Mouse (Mus musculus): ENCODE results near the gene Usf1. TPM values are rescaled to one million over a fixed set of nuclear protein-coding genes. Genes with fewer than 3 reads are reported as not detected.

Gene Usf1
- polyA plus RNA-seq, 1 experiment, result 106 TPM

DNA sequence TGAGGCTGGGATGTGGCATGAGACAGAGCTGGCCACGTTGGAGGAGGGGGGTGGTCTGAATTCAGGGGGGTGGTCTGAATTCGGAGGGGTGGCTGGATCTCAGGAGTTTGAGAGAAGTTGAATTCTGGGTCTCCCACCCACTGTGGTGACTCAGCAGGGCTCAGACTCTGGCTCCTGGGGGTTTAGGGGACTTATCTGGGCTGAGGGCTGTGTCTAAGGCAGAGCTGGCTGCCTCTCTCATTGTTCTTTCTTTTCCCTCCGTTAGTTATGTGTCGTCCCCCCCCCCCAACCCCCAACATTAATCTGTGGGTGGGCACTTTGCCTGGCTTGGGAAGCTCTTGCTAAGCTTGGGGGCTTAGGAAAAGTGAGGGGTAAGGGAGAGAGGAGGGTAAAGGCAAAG is 37.2 kb upstream of the Usf1 start:
- H3ac ChIP-seq (ENCODE audit: control insufficient read depth, insufficient read length), result no peak overlapping the region
- H3K79me2 ChIP-seq (ENCODE audit: control insufficient read depth, insufficient read depth), result no peaks in the 10 kb centered on the region
- no peaks in the 10 kb centered on the region for H3K36me3 ChIP-seq (ENCODE audit: control insufficient read depth, insufficient read depth)
- no peaks in the 10 kb centered on the region for H3K27me3 ChIP-seq (ENCODE audit: control insufficient read depth, insufficient read depth, insufficient read length)
- no peak overlapping the region for H3K4me3 ChIP-seq
- no peak overlapping the region for H3K4me2 ChIP-seq (ENCODE audit: low read depth)
- TF ChIP-seq USF1 (IDR thresholded peaks at IDR 0.05; ENCODE audit: low read depth), result no peak
- TF ChIP-seq SRF (IDR thresholded peaks at IDR 0.05; ENCODE audit: control insufficient read depth, insufficient read length, low read depth), result no peak
- TF ChIP-seq E2F4 (IDR thresholded peaks at IDR 0.05; ENCODE audit: insufficient read depth), result no peak
- no peak for TF ChIP-seq MYOG (IDR thresholded peaks at IDR 0.05; ENCODE audit: control insufficient read depth in 1 of 3, insufficient read depth in 1 of 3, insufficient read length in 2 of 3, low read depth in 2 of 3)
- no peak for TF ChIP-seq MYOD1 (IDR thresholded peaks at IDR 0.05; ENCODE audit: control insufficient read depth in 1 of 3, insufficient read length in 2 of 3, low read depth in 2 of 3)
- no peak for TF ChIP-seq POLR2AphosphoS2 (IDR thresholded peaks at IDR 0.05; ENCODE audit: insufficient read length, low read depth)
- no peak for TF ChIP-seq POLR2A (IDR thresholded peaks at IDR 0.05; ENCODE audit: insufficient read length, low read depth)
- no peak for TF ChIP-seq TCF12 (IDR thresholded peaks at IDR 0.05; ENCODE audit: insufficient read depth, poor library complexity, severe bottlenecking)
- TF ChIP-seq REST (IDR thresholded peaks at IDR 0.05; ENCODE audit: insufficient read depth, insufficient read length), result no peak
- no peak for TF ChIP-seq CEBPB (IDR thresholded peaks at IDR 0.05; ENCODE audit: insufficient read depth, poor library complexity, severe bottlenecking)
- no peak for TF ChIP-seq TCF3 (IDR thresholded peaks at IDR 0.05; ENCODE audit: insufficient read length, low read depth)
- TF ChIP-seq MAX (IDR thresholded peaks at IDR 0.05; ENCODE audit: low read depth), result no peak

DNA sequence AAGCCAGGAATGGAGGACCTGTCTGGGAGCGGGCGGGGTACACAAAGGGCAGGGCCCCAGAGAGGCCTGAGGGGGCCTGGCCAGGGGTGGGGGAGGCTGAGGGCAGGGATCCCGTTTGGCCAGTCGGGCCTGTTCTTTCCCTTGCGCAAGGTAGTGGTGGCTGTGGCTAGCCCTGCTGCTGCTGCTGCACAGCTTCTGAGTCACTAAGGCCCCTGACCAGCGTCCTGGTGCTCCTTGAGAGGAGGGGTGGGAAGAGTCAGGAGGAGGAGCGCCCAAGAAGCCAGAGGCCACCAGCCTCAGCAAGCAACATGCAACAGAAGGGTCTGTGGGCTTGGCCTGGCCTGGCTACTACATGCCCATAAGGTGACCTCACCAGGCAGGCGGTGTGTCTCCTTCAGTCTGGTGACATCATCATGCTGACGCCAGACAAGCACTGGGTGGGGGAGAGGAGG is 35.4 kb upstream of the Usf1 start:
- Histone ChIP-seq H3K27me3 (ENCODE audit: control insufficient read depth, insufficient read depth, insufficient read length) (no peaks in the 10 kb centered on the region), H3K79me2 (ENCODE audit: control insufficient read depth, insufficient read depth) (no peaks in the 10 kb centered on the region), H3K4me2 (ENCODE audit: low read depth) (peak overlapping the region; percentile 47), H3ac (ENCODE audit: control insufficient read depth, insufficient read length) (no peak overlapping the region), H3K4me3 (no peak overlapping the region), H3K36me3 (ENCODE audit: control insufficient read depth, insufficient read depth) (no peaks in the 10 kb centered on the region)
- TF ChIP-seq CEBPB (IDR thresholded peaks at IDR 0.05; ENCODE audit: insufficient read depth, poor library complexity, severe bottlenecking), result peak; percentile 65; the same call in 1 of the 2 replicates
- peak; percentile 71 for TF ChIP-seq POLR2A (IDR thresholded peaks at IDR 0.05; ENCODE audit: insufficient read length, low read depth)
- peak in 1 of 3 experiments; percentile 25 for TF ChIP-seq MYOG (IDR thresholded peaks at IDR 0.05; ENCODE audit: control insufficient read depth in 1 of 3, insufficient read depth in 1 of 3, insufficient read length in 2 of 3, low read depth in 2 of 3)
- TF ChIP-seq POLR2AphosphoS2 (IDR thresholded peaks at IDR 0.05; ENCODE audit: insufficient read length, low read depth), result no peak
- TF ChIP-seq USF1 (IDR thresholded peaks at IDR 0.05; ENCODE audit: low read depth), result no peak
- TF ChIP-seq MAX (IDR thresholded peaks at IDR 0.05; ENCODE audit: low read depth), result no peak

DNA sequence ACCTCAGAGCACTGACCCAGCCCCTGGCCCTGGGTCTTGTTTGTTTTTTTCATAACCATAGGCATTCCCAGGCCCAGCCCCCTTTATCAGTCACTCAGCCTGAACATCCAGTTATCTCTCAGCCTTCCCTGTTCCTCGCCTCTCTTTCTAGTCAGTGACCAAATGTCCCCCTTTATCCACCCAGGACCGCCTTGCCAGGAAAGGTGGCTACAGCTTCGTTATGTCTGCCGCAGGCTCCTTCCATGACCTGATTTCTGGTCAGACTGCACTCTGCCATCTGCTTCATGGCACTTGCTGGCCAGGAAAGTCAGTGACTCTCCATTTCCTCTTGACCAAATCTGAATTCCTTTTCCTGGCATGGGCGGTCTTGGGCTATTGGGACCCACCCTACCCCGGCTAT is 32.8 kb upstream of the Usf1 start:
- no peak overlapping the region for H3K4me2 ChIP-seq (ENCODE audit: low read depth)
- TF ChIP-seq MAX (IDR thresholded peaks at IDR 0.05; ENCODE audit: low read depth), result no peak
- no peak for TF ChIP-seq POLR2AphosphoS2 (IDR thresholded peaks at IDR 0.05; ENCODE audit: insufficient read length, low read depth)
- TF ChIP-seq E2F4 (IDR thresholded peaks at IDR 0.05; ENCODE audit: insufficient read depth), result no peak
- no peak for TF ChIP-seq REST (IDR thresholded peaks at IDR 0.05; ENCODE audit: insufficient read depth, insufficient read length)
- no peak for TF ChIP-seq SRF (IDR thresholded peaks at IDR 0.05; ENCODE audit: control insufficient read depth, insufficient read length, low read depth)
- no peak for TF ChIP-seq TCF3 (IDR thresholded peaks at IDR 0.05; ENCODE audit: insufficient read length, low read depth)
- no peak for TF ChIP-seq CEBPB (IDR thresholded peaks at IDR 0.05; ENCODE audit: insufficient read depth, poor library complexity, severe bottlenecking)
- no peak for TF ChIP-seq MYOG (IDR thresholded peaks at IDR 0.05; ENCODE audit: control insufficient read depth in 1 of 3, insufficient read depth in 1 of 3, insufficient read length in 2 of 3, low read depth in 2 of 3)
- no peak for TF ChIP-seq TCF12 (IDR thresholded peaks at IDR 0.05; ENCODE audit: insufficient read depth, poor library complexity, severe bottlenecking)
- TF ChIP-seq MYOD1 (IDR thresholded peaks at IDR 0.05; ENCODE audit: control insufficient read depth in 1 of 3, insufficient read length in 2 of 3, low read depth in 2 of 3), result no peak
- no peak for TF ChIP-seq USF1 (IDR thresholded peaks at IDR 0.05; ENCODE audit: low read depth)
- no peak for TF ChIP-seq POLR2A (IDR thresholded peaks at IDR 0.05; ENCODE audit: insufficient read length, low read depth)
- H3K36me3 ChIP-seq (ENCODE audit: control insufficient read depth, insufficient read depth), result no peaks in the 10 kb centered on the region
- H3K79me2 ChIP-seq (ENCODE audit: control insufficient read depth, insufficient read depth), result no peaks in the 10 kb centered on the region
- no peak overlapping the region for H3K4me3 ChIP-seq
- no peaks in the 10 kb centered on the region for H3K27me3 ChIP-seq (ENCODE audit: control insufficient read depth, insufficient read depth, insufficient read length)
- H3ac ChIP-seq (ENCODE audit: control insufficient read depth, insufficient read length), result no peak overlapping the region

DNA sequence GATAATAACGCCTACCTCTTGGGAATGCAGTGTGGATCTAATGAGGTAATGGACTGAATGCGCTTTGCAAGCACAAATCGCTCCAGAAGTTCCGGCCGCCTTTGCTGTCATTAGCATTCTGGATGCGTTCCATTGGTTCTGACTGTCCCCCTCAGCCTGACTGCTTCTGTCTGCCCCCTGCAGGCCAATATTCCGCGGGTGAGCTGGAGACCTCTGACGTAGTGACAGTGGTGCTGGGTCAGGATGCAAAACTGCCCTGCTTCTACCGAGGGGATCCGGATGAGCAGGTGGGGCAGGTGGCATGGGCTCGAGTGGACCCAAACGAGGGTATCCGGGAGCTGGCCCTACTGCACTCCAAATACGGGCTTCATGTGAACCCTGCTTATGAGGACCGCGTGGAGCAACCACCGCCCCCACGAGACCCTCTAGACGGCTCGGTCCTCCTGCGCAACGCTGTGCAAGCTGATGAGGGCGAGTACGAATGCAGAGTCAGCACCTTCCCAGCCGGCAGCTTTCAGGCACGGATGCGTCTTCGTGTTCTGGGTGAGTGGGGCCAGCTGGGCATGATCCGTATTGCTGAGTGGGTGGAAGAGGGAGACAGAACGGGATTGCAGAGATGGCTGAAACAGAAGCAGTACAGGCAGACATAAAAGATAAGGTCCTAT is 31.0 kb upstream of the Usf1 start:
- Histone ChIP-seq H3ac (ENCODE audit: control insufficient read depth, insufficient read length) (no peak overlapping the region), H3K4me3 (no peak overlapping the region), H3K79me2 (ENCODE audit: control insufficient read depth, insufficient read depth) (no peaks in the 10 kb centered on the region), H3K4me2 (ENCODE audit: low read depth) (peak overlapping the region; percentile 49), H3K27me3 (ENCODE audit: control insufficient read depth, insufficient read depth, insufficient read length) (no peaks in the 10 kb centered on the region), H3K36me3 (ENCODE audit: control insufficient read depth, insufficient read depth) (no peaks in the 10 kb centered on the region)
- TF ChIP-seq E2F4 (IDR thresholded peaks at IDR 0.05; ENCODE audit: insufficient read depth), result no peak
- TF ChIP-seq MYOG (IDR thresholded peaks at IDR 0.05; ENCODE audit: control insufficient read depth in 1 of 3, insufficient read depth in 1 of 3, insufficient read length in 2 of 3, low read depth in 2 of 3), result no peak
- no peak for TF ChIP-seq MYOD1 (IDR thresholded peaks at IDR 0.05; ENCODE audit: control insufficient read depth in 1 of 3, insufficient read length in 2 of 3, low read depth in 2 of 3)
- TF ChIP-seq TCF12 (IDR thresholded peaks at IDR 0.05; ENCODE audit: insufficient read depth, poor library complexity, severe bottlenecking), result no peak
- TF ChIP-seq CEBPB (IDR thresholded peaks at IDR 0.05; ENCODE audit: insufficient read depth, poor library complexity, severe bottlenecking), result no peak
- TF ChIP-seq POLR2AphosphoS2 (IDR thresholded peaks at IDR 0.05; ENCODE audit: insufficient read length, low read depth), result no peak
- no peak for TF ChIP-seq USF1 (IDR thresholded peaks at IDR 0.05; ENCODE audit: low read depth)
- TF ChIP-seq MAX (IDR thresholded peaks at IDR 0.05; ENCODE audit: low read depth), result no peak
